11 mouse cellular contexts compared by ENCODE assay signal in genomic region chr4:47128515-47128914, GRCm38 (mm10). TPM values are rescaled to one million over a fixed set of nuclear protein-coding genes. Genes with fewer than 3 reads are reported as not detected.
DNase-seq lines count a peak whose midpoint lies in the region; ATAC-seq and TF ChIP-seq lines count a peak whose summit lies in the region.
"Had no signal": no experiment of that assay in that cellular context is flagged by ENCODE, and none has a peak within 500 bp of the region (broad histone marks: within the 10 kb centered on the region; RNA-seq: fewer than 3 reads in every experiment).

No protein-coding gene starts in this region.

- TF ChIP-seq POLR2A in liver, adult 2 months (IDR thresholded peaks at IDR 0.05; ENCODE audit: extremely low read depth, insufficient read depth, low read length) = no peak

- peak; percentile 36 for TF ChIP-seq CTCF in liver, adult 2 months (IDR thresholded peaks at IDR 0.05; ENCODE audit: low read depth, low read length)

- H3K9me3 ChIP-seq in kidney, embryonic 14.5 days (ENCODE audit: control insufficient read depth, low read length) = no peaks in the 10 kb centered on the region
- H3K9me3 ChIP-seq in hindbrain, embryonic 16.5 days (ENCODE audit: control insufficient read depth, low read length) = peaks cover 7% of the 10 kb centered on the region; the same call in 1 of the 2 replicates
- H3K9me3 ChIP-seq: limb, embryonic 15.5 days; neural tube, embryonic 15.5 days had no signal

- H3K27ac ChIP-seq in liver, adult 2 months (replicated peaks; ENCODE audit: insufficient read depth, low read depth, low read length) = no peak overlapping the region
- H3K27ac ChIP-seq in kidney, embryonic 14.5 days (ENCODE audit: low read depth, low read length) = no peak overlapping the region
- no peak overlapping the region for H3K27ac ChIP-seq in hindbrain, embryonic 16.5 days (ENCODE audit: low read depth, low read length)
- H3K27ac ChIP-seq: limb, embryonic 15.5 days; neural tube, embryonic 15.5 days had no signal

- ATAC-seq in kidney, embryonic 14.5 days (ENCODE audit: low FRiP score, low TSS enrichment) = peak; percentile 36; the same call in 1 of the 2 replicates
- no peak for ATAC-seq in activated CD4-positive, CD25-positive, alpha-beta regulatory T cell, adult 4 months
- ATAC-seq in hindbrain, embryonic 16.5 days = no peak

- WGBS in liver, adult 2 months = 74% methylated on average over 7 of the region's 7 CpGs
- 83% methylated on average over 7 of the region's 7 CpGs for WGBS in kidney, embryonic 14.5 days
- WGBS in hindbrain, embryonic 16.5 days = 75% methylated on average over 7 of the region's 7 CpGs

- peak; percentile 39 to 43 for DNase-seq in cerebellum, postnatal 10 days
- no peak for DNase-seq in cerebellum, postnatal 4 days (ENCODE audit: low spot score in 2 of 2)
- DNase-seq in liver, adult 2 months (ENCODE audit: extremely low read depth, low read depth, low spot score) = no peak
- DNase-seq in liver = no peak
- DNase-seq in lung, postnatal 25 days (ENCODE audit: low spot score) = peak; percentile 24
- DNase-seq: cerebellum, adult 11 months had no signal

- no peaks in the 10 kb centered on the region for H3K36me3 ChIP-seq in liver, adult 2 months (ENCODE audit: control insufficient read depth, insufficient read depth, low read length)
- H3K36me3 ChIP-seq in kidney, embryonic 14.5 days (ENCODE audit: control insufficient read depth, insufficient read depth, low read length) = no peaks in the 10 kb centered on the region
- H3K36me3 ChIP-seq in hindbrain, embryonic 16.5 days (ENCODE audit: control insufficient read depth, insufficient read depth, low read length) = no peaks in the 10 kb centered on the region
- H3K36me3 ChIP-seq: limb, embryonic 15.5 days; neural tube, embryonic 15.5 days had no signal

- H3K9ac ChIP-seq in liver, adult 2 months (ENCODE audit: low read depth, low read length) = no peak overlapping the region
- no peak overlapping the region for H3K9ac ChIP-seq in kidney, embryonic 14.5 days (ENCODE audit: low read depth, low read length)
- H3K9ac ChIP-seq in hindbrain, embryonic 16.5 days (ENCODE audit: low read depth, low read length) = no peak overlapping the region
- H3K9ac ChIP-seq: limb, embryonic 15.5 days; neural tube, embryonic 15.5 days had no signal

- H3K4me1 ChIP-seq in liver, adult 2 months (ENCODE audit: control insufficient read depth, insufficient read depth, low read length) = no peaks in the 10 kb centered on the region
- H3K4me1 ChIP-seq in kidney, embryonic 14.5 days (ENCODE audit: control insufficient read depth, insufficient read depth, low read length) = no peaks in the 10 kb centered on the region
- no peaks in the 10 kb centered on the region for H3K4me1 ChIP-seq in hindbrain, embryonic 16.5 days (ENCODE audit: control insufficient read depth, insufficient read depth, low read depth, low read length)
- H3K4me1 ChIP-seq: neural tube, embryonic 15.5 days had no signal

- no peak overlapping the region for H3K4me2 ChIP-seq in kidney, embryonic 14.5 days (replicated peaks; ENCODE audit: low read depth, low read length)
- no peak overlapping the region for H3K4me2 ChIP-seq in hindbrain, embryonic 16.5 days (ENCODE audit: low read length)
- H3K4me2 ChIP-seq: limb, embryonic 15.5 days; neural tube, embryonic 15.5 days had no signal

- H3K4me3 ChIP-seq in liver, adult 2 months (ENCODE audit: insufficient read depth, low read depth, low read length) = no peak overlapping the region
- H3K4me3 ChIP-seq in kidney, embryonic 14.5 days (ENCODE audit: low read length) = no peak overlapping the region
- no peak overlapping the region for H3K4me3 ChIP-seq in hindbrain, embryonic 16.5 days (ENCODE audit: low read length)
- H3K4me3 ChIP-seq: limb, embryonic 15.5 days; neural tube, embryonic 15.5 days had no signal

- no peaks in the 10 kb centered on the region for H3K79me2 ChIP-seq in liver, adult 2 months (ENCODE audit: control insufficient read depth, insufficient read depth, low read length)

- no peaks in the 10 kb centered on the region for H3K27me3 ChIP-seq in liver, adult 2 months (ENCODE audit: control insufficient read depth, insufficient read depth, low read length)
- H3K27me3 ChIP-seq in kidney, embryonic 14.5 days (ENCODE audit: control insufficient read depth, insufficient read depth, low read length) = no peaks in the 10 kb centered on the region
- no peaks in the 10 kb centered on the region for H3K27me3 ChIP-seq in hindbrain, embryonic 16.5 days (replicated peaks; ENCODE audit: control insufficient read depth, insufficient read depth, low read length)
- H3K27me3 ChIP-seq: limb, embryonic 15.5 days; neural tube, embryonic 15.5 days had no signal

RNA-seq across cellular contexts. Expression of gene Galnt12, which starts 36.8 kb away (rescaled TPM):
- 0.18 and 0.20 TPM in 2 replicates for total RNA-seq in liver, adult 2 months (2014; rRNA removed)
- 0.21 and 0.22 TPM in 2 replicates for polyA plus RNA-seq in liver, adult 2 months (2012; rRNA removed)
- 7.0 and 10.0 TPM in 2 replicates for polyA plus RNA-seq in kidney, embryonic 14.5 days (2014; fragmentation: Nextera tagmentation; extraction: Ambion mirVana)
- 1 to 10 TPM; 4.4 to 8.1 TPM for polyA plus RNA-seq in activated CD4-positive, CD25-positive, alpha-beta regulatory T cell, adult 4 months (2017; shearing (Covaris generic))
- polyA plus RNA-seq in hindbrain, embryonic 16.5 days (2015; fragmentation: Nextera tagmentation; extraction: Ambion mirVana) = 0.97 and 1.1 TPM in 2 replicates

Comparison
In these comparisons a context has a peak if more than half of its experiments do, and no peak if none do; other contexts are left out.
1. DNase-seq: peak in cerebellum, postnatal 10 days (2 of 2) and lung, postnatal 25 days (single experiment); none in cerebellum, postnatal 4 days (0 of 2), liver, adult 2 months (single experiment) and liver (single experiment).